Mouse (Mus musculus): ENCODE measurements around the gene F2. TPM values are rescaled to one million over a fixed set of nuclear protein-coding genes. Genes with fewer than 3 reads are reported as not detected.
"Not testable (repeated sequence)": the region's sequence is repeated elsewhere in the genome, so short reads cannot be mapped to it uniquely, and the experiment has no call there.

F2 gene
- total RNA-seq, 1 experiment from 2014 or later: 232 TPM

DNA sequence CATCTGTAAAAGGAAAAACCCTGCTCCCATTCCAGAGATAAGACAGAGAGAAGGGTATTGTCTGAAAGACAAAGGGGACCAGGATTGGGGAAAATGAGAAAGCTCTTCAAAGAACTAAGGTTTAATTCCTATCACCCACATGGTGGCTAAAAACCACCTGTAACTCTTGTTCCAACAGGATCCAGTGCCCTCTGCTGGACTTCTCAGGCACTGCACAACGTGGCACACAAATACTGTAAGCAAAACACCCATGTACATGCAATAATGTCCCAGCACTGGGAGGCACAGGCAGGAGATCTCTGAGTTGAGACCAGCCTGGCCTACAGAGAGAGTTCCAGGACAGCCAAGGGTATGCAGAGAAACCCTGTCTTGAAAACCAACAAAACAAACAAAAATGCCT is 10.5 kb upstream of the F2 start:
- DNase-seq: no peak

- DNase-seq: no peak
Observed at GRCm38 (mm10) chr2:91645811-91646210, 9.6 kb upstream of the F2 start.

- DNase-seq: no peak
Observed at GRCm38 (mm10) chr2:91645354-91645753, 9.1 kb upstream of the F2 start.

DNA sequence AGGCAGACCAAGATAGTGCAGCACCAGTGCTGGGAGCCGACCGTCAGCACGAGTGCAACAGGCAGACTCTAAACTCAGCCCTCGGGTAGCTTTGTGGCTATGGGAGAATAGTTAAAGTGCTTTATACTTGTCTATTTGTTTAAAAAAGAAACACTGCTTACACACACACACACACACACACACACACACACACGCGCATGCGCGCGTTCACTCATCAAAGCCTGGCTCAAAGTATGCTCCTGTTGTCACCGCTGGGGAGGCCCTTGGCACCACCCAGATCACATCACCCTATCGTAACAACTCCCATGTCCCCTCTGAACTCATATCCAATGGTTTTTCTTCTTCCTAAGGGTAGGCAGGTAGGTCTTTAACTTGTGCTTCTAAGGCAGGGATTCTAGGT is 7.8 kb upstream of the F2 start:
- no peak for DNase-seq

GRCm38 (mm10) chr2:91642825-91643415 is 6.7 kb upstream of the F2 start:
- DNase-seq: no peak

GRCm38 (mm10) chr2:91638931-91639330 is 2.7 kb upstream of the F2 start:
- DNase-seq: no peak

DNA sequence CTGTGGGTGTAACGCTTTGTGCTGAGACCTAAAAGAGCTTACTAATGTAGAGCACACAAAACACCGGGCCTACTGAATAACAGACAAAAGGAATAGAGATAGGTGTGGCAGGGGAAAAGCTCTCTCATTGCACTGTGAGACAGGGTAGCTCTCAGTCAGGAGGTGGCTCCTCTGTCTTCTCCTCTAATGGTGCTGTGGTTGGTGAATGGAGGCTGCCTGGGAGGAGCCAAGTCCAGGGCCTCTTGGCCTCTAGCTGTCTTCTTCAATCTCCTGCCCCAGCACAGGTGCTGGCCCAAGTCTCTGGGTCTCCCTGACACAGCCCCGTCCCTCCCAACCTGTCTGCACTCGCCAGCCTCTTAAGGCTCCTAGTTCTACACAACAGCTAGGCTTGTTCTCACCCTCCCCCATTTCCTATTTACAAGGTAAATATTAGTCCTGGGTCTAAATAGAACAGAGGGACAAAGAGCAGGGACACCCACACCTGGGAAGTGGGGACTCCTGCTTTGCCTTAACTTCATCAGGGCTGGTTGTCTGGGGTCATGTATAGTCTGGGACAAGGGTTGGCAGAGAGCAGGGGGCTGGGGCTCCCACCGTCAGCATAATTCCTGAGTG is 619 bp upstream of the F2 start:
- no peak for DNase-seq

DNA sequence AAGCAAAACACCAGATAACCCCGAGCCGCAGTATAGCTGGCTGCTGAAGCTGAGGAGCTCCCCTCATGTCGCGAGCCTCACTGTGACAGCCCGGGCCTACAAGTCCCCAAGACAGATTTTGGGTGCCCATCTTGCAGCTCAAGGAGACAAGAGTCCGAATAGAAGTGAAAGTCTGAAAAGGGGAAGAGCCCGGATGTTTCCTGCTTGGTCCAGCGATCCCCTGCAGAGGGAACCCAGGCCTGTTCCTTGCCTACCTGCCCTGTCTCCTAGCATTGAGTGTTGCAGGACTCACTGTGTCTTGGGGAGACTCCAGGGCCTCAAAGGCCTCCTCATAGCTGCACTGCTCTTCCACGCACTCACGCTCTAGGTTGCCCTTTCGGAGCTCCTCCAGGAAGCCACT is 728 bp downstream of the F2 start:
- DNase-seq: no peak

DNA sequence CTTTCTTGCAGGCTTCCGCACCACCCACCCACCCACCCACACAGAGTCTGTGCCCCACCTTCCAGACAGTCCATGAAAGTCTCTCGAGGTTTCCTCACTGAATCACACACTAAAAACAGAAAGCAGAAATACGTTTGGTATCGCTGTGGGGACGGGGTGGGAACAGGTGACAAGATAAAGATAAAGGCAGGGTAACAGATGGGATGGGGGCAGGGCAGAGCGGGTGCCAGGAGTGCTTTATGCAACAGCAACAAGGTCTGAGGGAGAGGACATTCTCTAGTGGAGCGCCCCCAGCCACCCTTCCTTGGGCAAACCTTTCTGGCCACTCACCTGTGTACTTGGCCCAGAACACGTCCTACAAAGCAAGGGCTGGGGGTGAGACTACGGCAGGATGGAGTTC is 1.4 kb downstream of the F2 start:
- DNase-seq: no peak

DNA sequence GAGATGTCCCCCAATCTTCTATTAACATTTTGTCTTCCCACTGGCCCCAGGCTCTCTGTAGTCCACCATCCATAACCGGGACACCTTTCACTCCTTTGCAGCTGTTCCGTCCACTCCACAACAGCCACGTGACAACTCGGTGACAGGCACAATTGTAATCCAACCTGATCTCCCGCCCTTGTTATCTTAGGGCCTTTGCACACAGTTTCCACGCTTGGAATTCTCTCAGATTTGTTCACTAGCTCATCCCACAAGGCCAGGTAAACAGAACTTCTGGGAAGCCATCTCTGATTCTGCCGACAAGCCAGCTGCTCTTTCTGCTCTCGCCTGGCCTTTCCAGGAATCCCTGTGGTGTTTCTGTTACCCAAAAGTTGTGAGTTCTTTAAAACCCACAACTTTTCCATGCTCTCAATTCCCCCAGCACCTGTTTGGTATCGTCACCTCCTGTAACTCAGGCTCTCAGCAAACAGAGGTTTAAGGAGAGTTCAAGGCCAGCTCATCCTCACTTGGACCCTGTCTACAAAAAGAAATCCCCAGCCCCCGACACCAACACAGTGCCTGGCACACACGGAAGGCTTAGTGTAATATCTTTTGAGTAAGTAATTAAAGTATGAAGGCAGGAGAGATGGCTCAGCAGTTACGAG is 2.8 kb downstream of the F2 start:
- DNase-seq: no peak

GRCm38 (mm10) chr2:91632316-91632715 is 3.9 kb downstream of the F2 start:
- DNase-seq: no peak

- DNase-seq: no peak
Observed at GRCm38 (mm10) chr2:91631826-91632225, 4.4 kb downstream of the F2 start.

- no peak for DNase-seq
Observed at GRCm38 (mm10) chr2:91630384-91630783, 5.8 kb downstream of the F2 start.

DNA sequence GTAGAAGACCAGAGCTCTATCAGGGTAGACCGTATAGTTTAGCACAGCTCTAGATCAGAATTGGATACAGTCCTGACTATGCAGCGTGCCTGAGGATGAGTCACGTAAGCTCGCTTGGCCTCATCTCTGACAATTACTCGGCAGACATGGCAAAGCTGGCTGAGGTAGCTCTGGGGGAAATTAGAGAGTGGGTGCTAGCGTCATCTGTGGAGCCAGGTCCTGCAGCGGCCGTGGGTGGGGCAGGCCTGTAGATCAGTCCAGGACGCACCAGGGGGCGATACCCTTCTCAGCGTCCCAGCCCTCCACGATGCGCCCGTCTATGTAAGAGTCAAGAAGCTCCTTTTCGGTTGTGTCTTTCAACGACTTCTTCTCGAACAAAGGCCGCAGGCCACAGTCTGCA is 6.5 kb downstream of the F2 start:
- DNase-seq: no peak

GRCm38 (mm10) chr2:91628171-91628570 is 8.0 kb downstream of the F2 start:
- DNase-seq: no peak

GRCm38 (mm10) chr2:91627486-91627885 is 8.7 kb downstream of the F2 start:
- no peak for DNase-seq

- DNase-seq: not testable (repeated sequence)
Observed at GRCm38 (mm10) chr2:91623366-91623765, 12.8 kb downstream of the F2 start.

DNA sequence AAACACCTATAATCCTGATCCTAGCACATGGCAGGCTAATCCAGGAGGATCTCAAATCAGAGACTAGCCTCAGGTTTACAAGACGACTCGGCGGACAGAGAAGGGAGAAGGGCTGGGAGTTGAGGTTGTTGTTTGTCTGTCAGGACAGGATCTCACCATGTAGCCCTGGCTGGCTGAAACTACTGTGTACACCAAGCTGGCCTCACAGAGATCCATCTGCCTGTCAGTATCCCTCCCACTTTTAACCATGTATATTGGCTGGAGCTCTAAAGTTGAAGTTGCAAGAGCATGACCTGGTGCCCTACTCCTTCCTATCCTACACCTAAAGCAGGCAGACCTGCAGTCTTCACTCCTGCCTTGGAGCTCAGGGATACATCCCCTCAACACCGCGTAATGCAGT is 13.9 kb downstream of the F2 start:
- no peak for DNase-seq

GRCm38 (mm10) chr2:91609370-91609769 is 26.8 kb downstream of the F2 start:
- DNase-seq: not testable (repeated sequence)

DNA sequence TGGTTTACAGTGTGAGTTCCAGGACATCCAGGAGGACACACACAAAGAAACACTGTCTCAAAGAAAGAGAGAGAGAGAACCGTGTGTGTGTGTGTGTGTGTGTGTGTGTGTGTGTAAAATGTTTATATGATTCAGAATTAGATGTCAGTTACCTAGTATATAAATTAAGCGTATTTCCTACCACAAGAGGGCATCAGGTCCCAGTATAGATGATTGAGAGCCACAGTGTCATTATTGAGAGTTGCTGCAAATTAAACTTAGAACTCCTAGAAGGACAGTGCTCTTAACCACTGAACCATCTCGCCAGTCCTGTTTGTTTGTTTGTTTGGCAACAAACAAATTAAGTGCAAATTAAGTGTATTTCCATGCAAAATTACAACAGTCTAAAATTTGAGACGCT is 33.8 kb downstream of the F2 start:
- DNase-seq: no peak

GRCm38 (mm10) chr2:91600475-91600874 is 35.7 kb downstream of the F2 start:
- DNase-seq: no peak

DNA sequence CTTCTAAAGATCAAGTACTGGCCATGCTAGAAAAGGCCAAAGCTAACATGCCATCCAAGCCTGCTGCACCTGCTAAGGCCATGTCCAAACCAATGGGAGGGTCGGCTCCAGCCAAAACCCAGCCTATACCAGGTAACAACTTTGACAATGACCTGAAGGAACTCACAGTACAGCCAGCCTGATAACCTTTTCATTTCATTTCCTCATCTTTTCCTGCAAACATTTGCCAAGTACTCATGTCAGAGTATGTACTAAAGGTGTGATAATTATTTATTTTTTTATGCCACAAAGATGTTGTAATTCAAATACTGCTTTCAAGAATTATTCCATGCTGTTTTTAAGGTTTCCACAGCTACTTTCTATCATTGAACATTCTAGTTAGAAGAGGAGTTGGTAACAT is 50.0 kb downstream of the F2 start:
- DNase-seq: no peak

GRCm38 (mm10) chr2:91580894-91581293 is 55.3 kb downstream of the F2 start:
- no peak for DNase-seq

All from adrenal gland, postnatal 14 days (tissue).